Mouse (Mus musculus): ENCODE results near the gene Dbi. TPM values are rescaled to one million over a fixed set of nuclear protein-coding genes. Genes with fewer than 3 reads are reported as not detected.

The Dbi gene
- 1,176 and 1,178 TPM in 2 replicates for polyA plus RNA-seq (2012; rRNA removed)

DNA sequence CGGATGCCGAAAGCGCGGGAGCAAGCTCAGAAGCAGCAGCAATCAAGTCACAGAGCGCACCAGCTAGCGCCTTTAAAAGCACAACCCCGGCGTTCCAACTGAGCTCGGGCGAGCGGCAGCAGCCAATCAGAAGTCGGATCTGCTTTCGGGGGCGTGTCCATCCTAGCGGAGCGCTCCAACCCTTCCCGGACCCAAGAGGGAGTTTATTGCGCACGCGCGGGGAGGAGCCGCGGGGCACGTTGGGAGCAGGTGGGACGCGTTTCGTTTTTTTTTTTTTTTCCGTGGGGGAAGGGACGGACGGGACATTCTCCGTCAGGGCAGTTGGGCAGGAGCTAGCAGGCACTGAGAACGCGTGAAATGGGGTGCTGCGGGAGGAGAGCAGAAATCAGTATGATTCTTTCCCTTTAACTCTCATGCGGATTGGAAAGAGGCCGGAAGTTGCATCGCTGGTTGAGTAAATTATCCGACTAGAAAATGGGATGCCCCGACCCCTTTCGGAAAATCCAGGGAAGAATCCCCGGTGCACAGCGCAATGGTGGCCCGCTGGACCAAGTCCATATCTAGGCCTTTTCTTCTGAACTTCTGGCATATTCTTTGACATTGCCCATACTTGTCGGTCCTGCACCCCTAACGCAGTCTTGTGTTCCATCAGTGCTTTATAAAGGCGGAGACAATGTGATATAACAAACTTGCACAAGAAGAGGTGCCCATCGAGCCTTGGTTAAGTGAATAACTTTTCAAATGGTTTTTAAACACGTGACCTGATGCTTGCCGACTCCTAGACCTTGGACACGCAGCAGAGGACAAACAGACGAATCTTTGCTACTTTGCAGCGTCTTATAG is at the start of gene Dbi, which contains the start of gene 3110009E18Rik:
Gene Dbi, minus strand, starts transcription at position 110 of the 843 bp plus-strand sequence.
Gene 3110009E18Rik, plus strand, starts transcription at position 219 of the 843 bp plus-strand sequence.
- H3K4me3 ChIP-seq (replicated peaks; ENCODE audit: insufficient read depth, low read depth, low read length) = peak within 1 kb of the TSS; percentile 79
- H3K27me3 ChIP-seq (ENCODE audit: control insufficient read depth, insufficient read depth, low read length) = no peaks in the 10 kb centered on the region
- DNase-seq = peak; percentile 98 to 99
- peak; percentile 91 for TF ChIP-seq POLR2A (IDR thresholded peaks at IDR 0.05; ENCODE audit: borderline replicate concordance, insufficient read depth, low read length)
- no peak for TF ChIP-seq CTCF (IDR thresholded peaks at IDR 0.05; ENCODE audit: borderline replicate concordance, insufficient read depth, low read depth, low read length)
- H3K27ac ChIP-seq (ENCODE audit: insufficient read depth, low read length) = peak within 1 kb of the TSS; percentile 79
- 1% methylated on average over 52 of the region's 52 CpGs for WGBS
- peaks cover 9% of the 10 kb centered on the region for H3K4me1 ChIP-seq (ENCODE audit: control insufficient read depth, insufficient read depth, low read length)

DNA sequence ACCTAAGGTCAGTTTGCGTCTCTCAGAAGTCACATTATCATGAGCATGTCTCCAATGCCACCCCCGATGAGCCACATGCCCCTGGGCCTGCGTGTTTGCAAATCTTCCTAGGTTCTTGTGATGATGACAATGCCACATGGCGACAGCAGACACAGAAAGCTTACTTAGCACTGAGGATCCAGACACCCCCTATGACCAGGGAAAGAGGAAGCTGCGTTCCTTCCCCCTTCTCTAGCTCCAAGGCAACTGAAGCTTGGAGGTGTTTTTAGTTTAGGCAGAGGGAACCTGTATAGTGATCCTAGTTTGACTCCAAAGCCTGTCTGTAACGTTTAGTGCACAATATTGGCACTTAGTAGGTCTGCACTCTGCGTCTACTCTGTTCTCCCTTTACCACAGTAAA is 49.4 kb upstream of the Dbi start:
- TF ChIP-seq POLR2A (IDR thresholded peaks at IDR 0.05; ENCODE audit: borderline replicate concordance, insufficient read depth, low read length) = no peak
- no peak for TF ChIP-seq CTCF (IDR thresholded peaks at IDR 0.05; ENCODE audit: borderline replicate concordance, insufficient read depth, low read depth, low read length)
- WGBS = 85% methylated on average over 7 of the region's 7 CpGs
- Histone ChIP-seq H3K27ac (ENCODE audit: insufficient read depth, low read length) (no peak overlapping the region), H3K27me3 (ENCODE audit: control insufficient read depth, insufficient read depth, low read length) (no peaks in the 10 kb centered on the region), H3K4me1 (ENCODE audit: control insufficient read depth, insufficient read depth, low read length) (no peaks in the 10 kb centered on the region), H3K4me3 (replicated peaks; ENCODE audit: insufficient read depth, low read depth, low read length) (no peak overlapping the region)
- no peak for DNase-seq

DNA sequence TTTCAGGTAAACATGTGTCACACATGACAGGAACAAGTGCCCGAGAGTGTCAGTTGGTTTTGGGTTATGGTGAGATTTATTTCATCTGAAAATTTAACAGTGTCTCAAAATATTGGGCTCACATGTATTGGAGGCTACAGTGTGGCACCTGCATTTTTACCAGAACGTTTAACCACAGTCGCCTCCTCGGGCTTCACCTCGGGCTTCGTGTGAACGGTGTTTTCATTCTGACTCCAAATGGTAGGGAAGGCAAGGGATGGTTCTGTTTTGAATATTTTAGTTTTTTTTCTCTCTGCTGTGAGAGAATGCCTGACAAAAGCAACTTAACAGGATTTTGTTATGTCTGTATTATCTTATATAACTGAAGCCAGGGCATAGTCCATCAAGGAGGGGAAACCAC is 47.8 kb upstream of the Dbi start:
- 90% methylated on average over 7 of the region's 7 CpGs for WGBS
- Histone ChIP-seq H3K27me3 (ENCODE audit: control insufficient read depth, insufficient read depth, low read length) (no peaks in the 10 kb centered on the region), H3K27ac (ENCODE audit: insufficient read depth, low read length) (no peak overlapping the region), H3K4me1 (ENCODE audit: control insufficient read depth, insufficient read depth, low read length) (no peaks in the 10 kb centered on the region), H3K4me3 (replicated peaks; ENCODE audit: insufficient read depth, low read depth, low read length) (no peak overlapping the region)
- DNase-seq = no peak
- no peak for TF ChIP-seq POLR2A (IDR thresholded peaks at IDR 0.05; ENCODE audit: borderline replicate concordance, insufficient read depth, low read length)
- no peak for TF ChIP-seq CTCF (IDR thresholded peaks at IDR 0.05; ENCODE audit: borderline replicate concordance, insufficient read depth, low read depth, low read length)

DNA sequence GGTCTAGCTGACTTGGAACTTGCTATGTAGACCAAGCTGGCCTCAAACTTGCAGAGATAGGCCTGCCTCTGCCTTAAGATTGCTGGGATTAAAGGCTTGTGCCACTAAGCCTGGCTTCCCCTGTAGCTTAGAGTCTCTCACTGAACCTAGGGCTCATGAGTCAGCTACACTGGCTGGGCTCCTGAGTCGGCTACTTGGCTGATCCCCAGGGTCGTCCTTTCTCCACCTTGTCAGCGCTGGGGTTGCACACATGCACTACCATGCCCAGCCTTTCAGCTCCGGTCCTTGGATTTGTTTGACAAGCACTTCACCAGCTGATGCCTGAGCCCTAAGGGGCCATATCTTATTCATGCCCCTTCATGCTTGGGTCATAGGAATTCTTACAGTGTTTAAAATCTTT is 47.1 kb upstream of the Dbi start:
- no peak overlapping the region for H3K4me3 ChIP-seq (replicated peaks; ENCODE audit: insufficient read depth, low read depth, low read length)
- 69% methylated on average over 4 of the region's 4 CpGs for WGBS
- H3K4me1 ChIP-seq (ENCODE audit: control insufficient read depth, insufficient read depth, low read length) = no peaks in the 10 kb centered on the region
- DNase-seq = no peak
- no peak for TF ChIP-seq POLR2A (IDR thresholded peaks at IDR 0.05; ENCODE audit: borderline replicate concordance, insufficient read depth, low read length)
- TF ChIP-seq CTCF (IDR thresholded peaks at IDR 0.05; ENCODE audit: borderline replicate concordance, insufficient read depth, low read depth, low read length) = no peak
- H3K27ac ChIP-seq (ENCODE audit: insufficient read depth, low read length) = no peak overlapping the region
- H3K27me3 ChIP-seq (ENCODE audit: control insufficient read depth, insufficient read depth, low read length) = no peaks in the 10 kb centered on the region

DNA sequence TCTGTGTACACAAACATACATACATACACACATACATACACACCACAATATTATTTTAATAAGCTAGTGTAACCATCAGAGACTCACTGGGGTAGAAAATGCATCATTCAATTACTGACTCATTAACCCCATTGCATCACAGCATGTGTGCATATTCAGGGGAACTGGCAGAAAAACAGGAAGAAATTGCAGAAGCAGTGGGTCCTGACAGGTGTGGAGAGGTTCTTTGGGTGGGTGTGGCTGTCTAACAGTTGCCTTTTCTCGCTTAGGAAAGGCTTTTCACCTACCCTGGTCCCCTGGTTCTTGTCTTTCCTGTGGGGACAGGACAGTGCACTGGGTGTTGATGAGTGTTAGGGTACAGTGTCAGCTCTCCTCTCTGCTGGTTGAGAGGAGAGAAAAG is 41.7 kb upstream of the Dbi start:
- Histone ChIP-seq H3K4me1 (ENCODE audit: control insufficient read depth, insufficient read depth, low read length) (no peaks in the 10 kb centered on the region), H3K27me3 (ENCODE audit: control insufficient read depth, insufficient read depth, low read length) (no peaks in the 10 kb centered on the region), H3K27ac (ENCODE audit: insufficient read depth, low read length) (no peak overlapping the region), H3K4me3 (replicated peaks; ENCODE audit: insufficient read depth, low read depth, low read length) (no peak overlapping the region)
- DNase-seq = no peak
- TF ChIP-seq POLR2A (IDR thresholded peaks at IDR 0.05; ENCODE audit: borderline replicate concordance, insufficient read depth, low read length) (no peak), CTCF (IDR thresholded peaks at IDR 0.05; ENCODE audit: borderline replicate concordance, insufficient read depth, low read depth, low read length) (no peak)
- WGBS = 66% methylated on average over 1 of the region's 1 CpGs

DNA sequence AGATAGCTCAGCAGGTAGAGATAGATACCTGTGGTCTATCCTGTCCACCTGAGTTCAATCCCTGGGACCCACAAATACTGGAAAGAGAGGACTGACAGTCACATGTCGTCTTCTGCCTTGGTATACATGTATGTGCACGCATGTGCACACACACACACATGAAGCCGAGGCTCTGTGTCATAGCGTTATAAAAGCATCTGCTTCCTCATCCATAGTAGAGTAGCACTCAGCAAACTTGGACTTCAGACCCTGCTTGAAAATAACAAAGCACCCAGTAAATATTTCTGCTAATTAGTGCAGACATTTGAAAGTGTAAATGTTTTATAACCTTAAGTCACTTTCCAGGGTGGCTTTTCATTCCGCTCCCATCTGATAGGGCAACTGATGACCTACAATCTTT is 40.6 kb upstream of the Dbi start:
- no peak overlapping the region for H3K27ac ChIP-seq (ENCODE audit: insufficient read depth, low read length)
- WGBS = 91% methylated on average over 5 of the region's 5 CpGs

DNA sequence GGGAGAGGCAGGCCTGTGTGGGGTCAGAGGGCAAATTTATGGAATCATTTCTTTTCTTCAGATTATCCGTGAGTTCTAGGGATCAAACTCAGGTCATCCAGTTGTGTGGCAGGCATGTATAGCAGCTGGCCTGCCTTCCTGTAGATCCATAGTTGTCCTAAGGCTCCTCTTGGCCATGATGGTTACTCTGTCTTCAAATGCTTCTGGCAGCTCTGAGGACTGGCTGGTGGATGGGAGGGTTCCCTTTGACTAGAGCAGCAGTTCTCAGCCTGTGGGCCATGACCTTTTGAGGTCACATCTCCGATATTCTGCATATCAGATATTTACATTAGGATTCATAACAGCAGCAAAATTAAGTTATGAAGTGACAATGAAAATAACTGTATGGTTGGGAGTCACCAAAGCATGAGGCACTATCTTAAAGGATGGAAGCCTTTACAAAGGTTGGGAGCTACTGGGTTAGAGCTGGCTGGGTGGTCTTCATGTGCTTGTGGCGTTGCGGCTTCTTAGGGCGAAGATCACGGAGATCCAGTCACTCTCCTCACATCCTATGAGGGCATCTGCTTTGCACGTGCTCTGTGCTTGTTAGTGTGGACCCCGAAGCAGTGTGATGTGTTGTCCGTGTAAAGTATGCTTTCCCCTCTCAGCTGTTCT is 37.7 kb upstream of the Dbi start:
- Histone ChIP-seq H3K27me3 (ENCODE audit: control insufficient read depth, insufficient read depth, low read length) (no peaks in the 10 kb centered on the region; the same call in 1 of the 2 replicates), H3K4me3 (replicated peaks; ENCODE audit: insufficient read depth, low read depth, low read length) (no peak overlapping the region), H3K27ac (ENCODE audit: insufficient read depth, low read length) (no peak overlapping the region), H3K4me1 (ENCODE audit: control insufficient read depth, insufficient read depth, low read length) (no peaks in the 10 kb centered on the region)
- no peak for DNase-seq
- 95% methylated on average over 9 of the region's 9 CpGs for WGBS
- TF ChIP-seq CTCF (IDR thresholded peaks at IDR 0.05; ENCODE audit: borderline replicate concordance, insufficient read depth, low read depth, low read length) (no peak), POLR2A (IDR thresholded peaks at IDR 0.05; ENCODE audit: borderline replicate concordance, insufficient read depth, low read length) (no peak)

More for the DNA sequence above, 40.6 kb upstream of the Dbi start:
- Histone ChIP-seq H3K4me1 (ENCODE audit: control insufficient read depth, insufficient read depth, low read length) (no peaks in the 10 kb centered on the region), H3K27me3 (ENCODE audit: control insufficient read depth, insufficient read depth, low read length) (no peaks in the 10 kb centered on the region; the same call in 1 of the 2 replicates), H3K4me3 (replicated peaks; ENCODE audit: insufficient read depth, low read depth, low read length) (no peak overlapping the region)
- no peak for DNase-seq
- no peak for TF ChIP-seq CTCF (IDR thresholded peaks at IDR 0.05; ENCODE audit: borderline replicate concordance, insufficient read depth, low read depth, low read length)
- no peak for TF ChIP-seq POLR2A (IDR thresholded peaks at IDR 0.05; ENCODE audit: borderline replicate concordance, insufficient read depth, low read length)
